Mouse (Mus musculus) myocyte (in vitro differentiated cells): ENCODE results near the gene Itgb2. TPM values are rescaled to one million over a fixed set of nuclear protein-coding genes. Genes with fewer than 3 reads are reported as not detected.

Source experiments
- H3K27me3 ChIP-seq: one replicate; pipeline ENCODE4 v1.6.1; 2011; ENCODE audit not compliant: control insufficient read depth, insufficient read depth, insufficient read length
- H3K36me3 ChIP-seq: one replicate; pipeline ENCODE4 v1.6.1; 2011; ENCODE audit not compliant: control insufficient read depth, insufficient read depth
- H3K4me2 ChIP-seq: one replicate; pipeline ENCODE4 v1.6.1; 2011; ENCODE audit warnings: low read depth, control low read depth
- H3K4me3 ChIP-seq: one replicate; pipeline ENCODE4 v1.5.1; 2011; ENCODE audit warnings: mild to moderate bottlenecking, control low read depth, moderate library complexity
- H3K79me2 ChIP-seq: one replicate; pipeline ENCODE4 v1.6.1; 2011; ENCODE audit not compliant: control insufficient read depth, insufficient read depth
- H3ac ChIP-seq: one replicate; pipeline ENCODE4 v1.6.1; 2011; ENCODE audit not compliant: control insufficient read depth, insufficient read length
- CEBPB ChIP-seq: IDR thresholded peaks from 2 replicates; pipeline ENCODE4 v1.6.1; 2011; ENCODE audit warnings: mild to moderate bottlenecking, moderate library complexity; ENCODE audit not compliant: poor library complexity, insufficient read depth, severe bottlenecking
- E2F4 ChIP-seq: IDR thresholded peaks from one replicate; pipeline ENCODE4 v1.6.1; 2011; ENCODE audit warnings: mild to moderate bottlenecking, control low read depth, moderate library complexity; ENCODE audit not compliant: insufficient read depth
- MAX ChIP-seq: IDR thresholded peaks from one replicate; pipeline ENCODE4 v1.6.1; 2011; ENCODE audit warnings: low read depth, mild to moderate bottlenecking, control low read depth
- MYOD1 ChIP-seq, 3 experiments: IDR thresholded peaks; one replicate each; pipeline ENCODE4 v1.6.1; 2011; ENCODE audit warnings: control low read depth in 2 of 3, low read depth in 2 of 3, mild to moderate bottlenecking in 2 of 3, moderate library complexity in 1 of 3; ENCODE audit not compliant: insufficient read length in 2 of 3, control insufficient read depth in 1 of 3
- MYOG ChIP-seq, 3 experiments: IDR thresholded peaks; one replicate each; pipeline ENCODE4 v1.6.1; 2011; ENCODE audit warnings: control low read depth in 2 of 3, low read depth in 2 of 3, mild to moderate bottlenecking in 2 of 3; ENCODE audit not compliant: insufficient read length in 2 of 3, control insufficient read depth in 1 of 3, insufficient read depth in 1 of 3
- POLR2A ChIP-seq: IDR thresholded peaks from one replicate; pipeline ENCODE4 v1.6.1; 2011; ENCODE audit warnings: low read depth, mild to moderate bottlenecking, control low read depth, moderate library complexity; ENCODE audit not compliant: insufficient read length
- POLR2AphosphoS2 ChIP-seq: IDR thresholded peaks from one replicate; pipeline ENCODE4 v1.6.1; 2011; ENCODE audit warnings: low read depth, control low read depth; ENCODE audit not compliant: insufficient read length
- REST ChIP-seq: IDR thresholded peaks from one replicate; pipeline ENCODE4 v1.6.1; 2011; ENCODE audit warnings: mild to moderate bottlenecking, control low read depth, moderate library complexity; ENCODE audit not compliant: insufficient read depth, insufficient read length
- SRF ChIP-seq: IDR thresholded peaks from one replicate; pipeline ENCODE4 v1.6.1; 2011; ENCODE audit warnings: low read depth; ENCODE audit not compliant: control insufficient read depth, insufficient read length
- TCF12 ChIP-seq: IDR thresholded peaks from one replicate; pipeline ENCODE4 v1.6.1; 2011; ENCODE audit warnings: mild to moderate bottlenecking, control low read depth; ENCODE audit not compliant: poor library complexity, insufficient read depth, severe bottlenecking
- TCF3 ChIP-seq: IDR thresholded peaks from one replicate; pipeline ENCODE4 v1.6.1; 2011; ENCODE audit warnings: low read depth, control low read depth; ENCODE audit not compliant: insufficient read length
- USF1 ChIP-seq: IDR thresholded peaks from one replicate; pipeline ENCODE4 v1.6.1; 2011; ENCODE audit warnings: low read depth, mild to moderate bottlenecking, control low read depth, moderate library complexity
- polyA plus RNA-seq: library from polyadenylated mRNA; unstranded; fragments of >200 nt; fragmentation: generic; extraction: Trizol; gene quantifications from one replicate; pipeline ENCODE4 v1.2.1, GENCODE M21; 2012; ENCODE audit warnings: missing spikeins

The Itgb2 gene
- polyA plus RNA-seq, 1 experiment: 1.3 TPM

DNA sequence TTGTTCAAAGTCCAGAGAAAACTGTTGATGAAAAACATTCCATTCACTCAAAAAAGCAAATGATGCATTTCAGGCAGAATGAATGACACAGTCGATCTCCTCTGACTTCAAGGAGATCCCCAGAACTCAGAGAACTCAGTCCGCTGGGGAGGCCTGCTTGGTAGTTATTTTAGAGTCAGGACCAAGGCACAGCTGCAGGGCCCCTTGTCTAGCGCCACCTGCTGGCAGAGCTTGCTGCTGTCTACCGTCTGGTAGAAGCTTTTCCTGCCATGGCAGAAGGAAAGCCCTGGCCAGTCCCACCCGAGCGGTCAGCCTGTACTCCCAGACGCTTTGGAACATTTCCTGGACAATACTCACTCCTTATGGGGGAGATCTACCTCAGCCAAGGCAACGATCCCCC is 36.6 kb downstream of the Itgb2 start:
- H3K36me3 ChIP-seq: no peaks in the 10 kb centered on the region
- H3K79me2 ChIP-seq: no peaks in the 10 kb centered on the region
- TF ChIP-seq SRF (no peak), CEBPB (no peak), USF1 (no peak), MAX (no peak), POLR2A (no peak), TCF3 (no peak), POLR2AphosphoS2 (no peak), E2F4 (no peak), TCF12 (no peak), REST (no peak), MYOD1 (IDR thresholded peaks at IDR 0.05; ENCODE audit: control insufficient read depth in 1 of 3, insufficient read length in 2 of 3, low read depth in 2 of 3) (peak; percentile 6 to 66 (median 37)), MYOG (IDR thresholded peaks at IDR 0.05; ENCODE audit: control insufficient read depth in 1 of 3, insufficient read depth in 1 of 3, insufficient read length in 2 of 3, low read depth in 2 of 3) (peak in 2 of 3 experiments; percentile 27 to 82)

DNA sequence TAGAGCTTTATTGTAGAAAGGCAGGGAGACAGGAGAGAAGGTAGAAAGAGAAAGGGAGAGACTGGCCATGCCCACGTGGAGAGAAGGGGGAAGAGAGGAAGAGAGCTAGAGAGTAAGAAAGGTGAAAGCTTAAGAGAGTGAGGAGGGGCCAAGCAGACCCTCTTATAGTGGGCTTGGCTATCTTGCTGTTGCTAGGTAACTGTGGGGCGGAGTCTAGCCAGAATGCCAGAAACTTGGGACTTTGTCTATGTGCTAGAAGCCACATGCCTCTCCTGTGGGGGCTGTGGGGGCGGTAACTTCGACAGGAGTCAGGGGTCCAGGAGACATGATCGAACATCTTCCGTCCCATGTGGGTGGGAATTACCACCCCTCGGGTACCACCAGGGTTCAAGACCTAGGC is 39.4 kb downstream of the Itgb2 start:
- no peak overlapping the region for H3ac ChIP-seq
- no peak for TF ChIP-seq USF1
- TF ChIP-seq E2F4: no peak
- TF ChIP-seq REST: no peak
- TF ChIP-seq MAX: no peak
- TF ChIP-seq MYOD1 (IDR thresholded peaks at IDR 0.05; ENCODE audit: control insufficient read depth in 1 of 3, insufficient read length in 2 of 3, low read depth in 2 of 3): no peak
- TF ChIP-seq TCF12: no peak
- no peak for TF ChIP-seq POLR2AphosphoS2
- no peak for TF ChIP-seq CEBPB
- no peak for TF ChIP-seq POLR2A
- no peak for TF ChIP-seq MYOG (IDR thresholded peaks at IDR 0.05; ENCODE audit: control insufficient read depth in 1 of 3, insufficient read depth in 1 of 3, insufficient read length in 2 of 3, low read depth in 2 of 3)
- no peak for TF ChIP-seq SRF
- no peak overlapping the region for H3K4me3 ChIP-seq
- no peaks in the 10 kb centered on the region for H3K36me3 ChIP-seq
- no peak overlapping the region for H3K4me2 ChIP-seq
- H3K27me3 ChIP-seq: no peaks in the 10 kb centered on the region
- H3K79me2 ChIP-seq: no peaks in the 10 kb centered on the region

More for the DNA sequence above, 36.6 kb downstream of the Itgb2 start:
- Histone ChIP-seq H3ac (no peak overlapping the region), H3K4me3 (no peak overlapping the region), H3K27me3 (no peaks in the 10 kb centered on the region), H3K4me2 (no peak overlapping the region)

DNA sequence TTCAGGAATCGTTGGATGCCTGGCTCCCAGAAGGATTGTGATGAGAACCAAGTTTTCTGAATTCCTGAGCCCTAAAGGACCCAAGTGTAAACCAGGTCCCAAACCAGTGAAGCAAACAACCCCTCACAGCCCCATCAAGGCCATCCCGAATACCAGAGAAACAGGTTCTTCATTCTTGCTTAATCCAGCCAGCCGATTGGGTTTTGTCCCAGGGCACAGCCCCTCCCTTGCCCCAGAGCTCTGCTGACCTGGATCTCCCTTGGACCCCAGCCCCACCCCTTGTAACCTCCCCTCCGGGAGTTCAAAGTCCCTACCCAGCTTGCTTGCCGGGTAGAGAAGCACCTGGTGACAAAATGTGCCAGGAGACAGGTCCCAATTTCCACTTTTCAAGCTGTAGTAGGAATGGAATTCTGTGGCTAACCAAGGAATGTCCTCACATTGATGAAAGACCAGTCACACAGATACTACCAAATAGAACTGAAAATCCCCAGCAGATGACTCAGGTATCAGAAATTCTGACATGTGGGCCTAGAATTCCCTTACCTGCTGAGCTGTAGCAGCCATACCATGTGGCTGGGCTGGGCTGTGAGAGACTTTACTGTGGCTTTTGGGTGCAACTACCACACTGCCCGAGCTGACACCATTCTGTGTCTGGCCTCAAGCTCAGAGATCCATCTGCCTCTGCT is 40.1 kb downstream of the Itgb2 start:
- no peak overlapping the region for H3K4me3 ChIP-seq
- no peaks in the 10 kb centered on the region for H3K79me2 ChIP-seq
- H3K27me3 ChIP-seq: no peaks in the 10 kb centered on the region
- H3K4me2 ChIP-seq: peak overlapping the region; percentile 32
- no peak for TF ChIP-seq CEBPB
- no peak for TF ChIP-seq TCF12
- TF ChIP-seq USF1: peak; percentile 3
- TF ChIP-seq MYOG (IDR thresholded peaks at IDR 0.05; ENCODE audit: control insufficient read depth in 1 of 3, insufficient read depth in 1 of 3, insufficient read length in 2 of 3, low read depth in 2 of 3): peak in 1 of 3 experiments; percentile 36
- TF ChIP-seq MYOD1 (IDR thresholded peaks at IDR 0.05; ENCODE audit: control insufficient read depth in 1 of 3, insufficient read length in 2 of 3, low read depth in 2 of 3): peak in 1 of 3 experiments; percentile 8
- no peak for TF ChIP-seq TCF3
- H3K36me3 ChIP-seq: no peaks in the 10 kb centered on the region
- no peak overlapping the region for H3ac ChIP-seq

- H3K27me3 ChIP-seq: no peaks in the 10 kb centered on the region
- no peak overlapping the region for H3K4me3 ChIP-seq
- no peaks in the 10 kb centered on the region for H3K36me3 ChIP-seq
- H3ac ChIP-seq: no peak overlapping the region
- H3K4me2 ChIP-seq: no peak overlapping the region
- TF ChIP-seq TCF3 (no peak), POLR2AphosphoS2 (no peak), REST (no peak), E2F4 (no peak), POLR2A (no peak), MYOG (IDR thresholded peaks at IDR 0.05; ENCODE audit: control insufficient read depth in 1 of 3, insufficient read depth in 1 of 3, insufficient read length in 2 of 3, low read depth in 2 of 3) (no peak), SRF (no peak), TCF12 (no peak), USF1 (no peak)
- H3K79me2 ChIP-seq: no peaks in the 10 kb centered on the region
These were observed 42.2 kb downstream of the Itgb2 start for GRCm38 (mm10) chr10:77572225-77572624.

GRCm38 (mm10) chr10:77573162-77573561 is 43.1 kb downstream of the Itgb2 start:
- no peaks in the 10 kb centered on the region for H3K27me3 ChIP-seq
- TF ChIP-seq TCF12 (no peak), CEBPB (no peak), POLR2A (no peak), POLR2AphosphoS2 (no peak), USF1 (no peak), TCF3 (no peak), E2F4 (no peak), MYOG (IDR thresholded peaks at IDR 0.05; ENCODE audit: control insufficient read depth in 1 of 3, insufficient read depth in 1 of 3, insufficient read length in 2 of 3, low read depth in 2 of 3) (no peak), REST (no peak), MAX (no peak), SRF (no peak)
- H3K4me3 ChIP-seq: no peak overlapping the region
- no peaks in the 10 kb centered on the region for H3K79me2 ChIP-seq
- H3K36me3 ChIP-seq: no peaks in the 10 kb centered on the region
- H3ac ChIP-seq: no peak overlapping the region
- H3K4me2 ChIP-seq: no peak overlapping the region
